Mouse (Mus musculus) lung, embryonic 14.5 days (tissue): ENCODE measurements around the gene Gm20518. TPM values are rescaled to one million over a fixed set of nuclear protein-coding genes. Genes with fewer than 3 reads are reported as not detected.
A peak's percentile ranks its signal among the peaks of the same experiment; 100 is the strongest.

Experiments
- ATAC-seq: fragments of 200-750 bp; cut with Nextera tagmentation; 2 replicates; pipeline ENCODE4 v1.8.0; 2017; ENCODE audit warnings: mild to moderate bottlenecking, moderate TSS enrichment, moderate library complexity; ENCODE audit not compliant: insufficient read depth
- DNase-seq: peaks from one replicate; pipeline ENCODE4 v3.0.0-alpha.2; 2015
- H3K27ac ChIP-seq: fragments of 300-500 bp; sonication (generic); 2 replicates; pipeline ENCODE4 v1.5.1; 2014; ENCODE audit warnings: low read depth, mild to moderate bottlenecking, moderate library complexity
- H3K27me3 ChIP-seq: fragments of 300-500 bp; sonication (generic); 2 replicates; pipeline ENCODE4 v1.6.1; 2014; ENCODE audit warnings: low read length, control low read depth; ENCODE audit not compliant: insufficient read depth
- H3K36me3 ChIP-seq: fragments of 300-500 bp; sonication (generic); 2 replicates; pipeline ENCODE4 v1.6.1; 2014; ENCODE audit warnings: control low read depth; ENCODE audit not compliant: insufficient read depth
- H3K4me1 ChIP-seq: fragments of 300-500 bp; sonication (generic); 2 replicates; pipeline ENCODE4 v1.6.1; 2014; ENCODE audit warnings: antibody characterized with exemption, control low read depth; ENCODE audit not compliant: insufficient read depth
- H3K4me2 ChIP-seq: fragments of 300-500 bp; sonication (generic); 2 replicates; pipeline ENCODE4 v1.6.1; 2014; ENCODE audit warnings: mild to moderate bottlenecking
- H3K4me3 ChIP-seq: fragments of 300-500 bp; sonication (generic); 2 replicates; pipeline ENCODE4 v1.5.1; 2014; ENCODE audit warnings: low read depth, low read length
- H3K9ac ChIP-seq: fragments of 300-500 bp; sonication (generic); 2 replicates; pipeline ENCODE4 v1.6.1; 2014
- H3K9me3 ChIP-seq: fragments of 300-500 bp; sonication (generic); 2 replicates; pipeline ENCODE4 v1.6.1; 2016; ENCODE audit warnings: low read depth, low read length, control low read depth
- CTCF ChIP-seq: IDR thresholded peaks from 2 replicates; pipeline ENCODE4 v1.5.1; 2016; ENCODE audit warnings: antibody characterized with exemption, low read depth
- WGBS: fragments of 180-500 bp; shearing (Covaris S2); extraction: QIAGEN DNeasy Blood & Tissue Kit; methylation state at CpG from one replicate; pipeline ENCODE4 v1.1.7; 2014; 5-methylcytosine and 5-hydroxymethylcytosine counted together
- polyA plus RNA-seq: library from polyadenylated mRNA; unstranded; fragments of >200 nt; fragmentation: Nextera tagmentation; extraction: Ambion mirVana; gene quantifications from 2 replicates; pipeline ENCODE4 v1.2.1, GENCODE M21; 2014

Gm20518 gene
- polyA plus RNA-seq, 1 experiment from 2014 or later: 0.29 TPM

DNA sequence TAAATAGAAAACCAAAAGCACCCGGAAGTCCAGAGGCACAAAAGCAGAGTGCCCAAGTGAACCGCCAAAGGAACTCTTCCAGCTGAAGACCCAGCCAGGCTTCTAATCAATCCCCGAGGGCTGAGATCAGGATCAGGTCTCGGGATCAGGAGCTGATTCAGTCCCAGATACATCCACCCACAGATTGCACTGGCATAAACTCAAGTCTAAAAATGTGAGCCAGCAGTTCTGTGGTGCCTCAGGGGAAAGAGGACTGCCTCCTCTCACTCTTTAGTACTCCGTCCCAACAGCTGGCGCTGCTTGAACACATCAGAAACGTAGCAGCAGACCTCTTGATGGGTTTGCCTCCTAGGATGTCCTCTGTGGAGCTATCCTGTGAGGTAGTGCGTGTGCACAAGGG is 74.9 kb downstream of the Gm20518 start:
- peaks cover 10% of the 10 kb centered on the region; the same call in 1 of the 2 replicates for H3K27me3 ChIP-seq
- no peak overlapping the region for H3K27ac ChIP-seq
- H3K4me3 ChIP-seq: no peak overlapping the region
- H3K4me2 ChIP-seq: no peak overlapping the region
- no peaks in the 10 kb centered on the region for H3K36me3 ChIP-seq
- WGBS: 84% methylated on average over 8 of the region's 8 CpGs
- TF ChIP-seq CTCF: no peak
- no peaks in the 10 kb centered on the region for H3K4me1 ChIP-seq
- ATAC-seq (no peak), DNase-seq (no peak)
- H3K9ac ChIP-seq: no peak overlapping the region
- no peaks in the 10 kb centered on the region for H3K9me3 ChIP-seq

DNA sequence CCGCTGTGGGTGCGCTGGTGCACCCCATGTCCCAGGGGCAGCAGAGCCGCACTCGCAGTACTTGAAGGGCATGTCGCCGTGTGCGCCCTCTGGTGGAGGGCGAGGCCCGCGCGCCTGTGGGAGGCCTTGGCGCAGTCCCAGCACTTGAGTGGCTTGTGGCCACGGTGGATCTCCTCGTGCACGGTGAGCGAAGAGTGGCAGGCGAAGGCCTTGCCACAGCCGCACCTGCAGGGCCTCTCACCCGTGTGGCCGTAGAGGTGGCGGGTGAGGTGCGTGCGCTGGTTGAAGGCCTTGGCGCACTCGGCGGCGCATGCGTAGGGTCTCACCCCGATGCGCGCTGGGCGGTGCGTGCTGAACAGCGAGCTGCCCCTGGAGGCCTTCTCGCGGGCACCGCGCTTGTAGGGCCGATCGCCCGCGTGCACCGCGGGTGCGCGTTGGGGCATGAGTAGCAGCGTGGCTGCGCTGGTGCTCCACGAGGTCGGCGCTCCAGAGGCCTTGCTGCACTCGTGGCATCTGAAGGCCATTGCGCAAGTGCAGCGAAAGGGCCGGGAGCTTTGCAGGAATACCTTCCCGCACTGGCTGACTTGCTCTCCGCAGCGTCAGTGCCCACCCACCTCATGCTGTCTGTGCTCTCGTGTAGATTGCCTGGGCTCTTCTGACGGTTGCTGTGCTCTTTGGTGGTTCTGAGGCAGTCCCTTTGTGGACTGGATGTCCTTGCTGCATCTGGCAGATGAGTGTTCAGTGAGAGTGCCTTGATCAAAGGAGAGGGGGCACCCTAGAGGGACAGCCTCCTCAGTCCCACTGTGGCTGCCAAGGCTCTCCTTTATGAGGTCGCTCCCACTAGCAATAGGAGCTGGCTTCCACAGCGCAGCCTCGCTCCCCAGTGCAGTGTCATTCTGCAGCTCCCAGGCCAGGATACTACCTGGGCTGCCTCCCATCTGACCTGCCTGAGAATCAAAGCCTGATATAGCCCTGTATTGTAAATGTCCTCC is 75.8 kb downstream of the Gm20518 start:
- peak; percentile 87 for DNase-seq
- H3K9ac ChIP-seq: peak overlapping the region; percentile 52
- TF ChIP-seq CTCF: peak; percentile 99
- ATAC-seq: peak; percentile 85
- H3K4me2 ChIP-seq: peak overlapping the region; percentile 87
- 2% methylated on average over 62 of the region's 63 CpGs for WGBS
- no peaks in the 10 kb centered on the region for H3K9me3 ChIP-seq
- no peak overlapping the region for H3K27ac ChIP-seq
- no peaks in the 10 kb centered on the region for H3K4me1 ChIP-seq
- H3K4me3 ChIP-seq: peak overlapping the region; percentile 44
- H3K36me3 ChIP-seq: no peaks in the 10 kb centered on the region
- peaks cover 10% of the 10 kb centered on the region; the same call in 1 of the 2 replicates for H3K27me3 ChIP-seq

DNA sequence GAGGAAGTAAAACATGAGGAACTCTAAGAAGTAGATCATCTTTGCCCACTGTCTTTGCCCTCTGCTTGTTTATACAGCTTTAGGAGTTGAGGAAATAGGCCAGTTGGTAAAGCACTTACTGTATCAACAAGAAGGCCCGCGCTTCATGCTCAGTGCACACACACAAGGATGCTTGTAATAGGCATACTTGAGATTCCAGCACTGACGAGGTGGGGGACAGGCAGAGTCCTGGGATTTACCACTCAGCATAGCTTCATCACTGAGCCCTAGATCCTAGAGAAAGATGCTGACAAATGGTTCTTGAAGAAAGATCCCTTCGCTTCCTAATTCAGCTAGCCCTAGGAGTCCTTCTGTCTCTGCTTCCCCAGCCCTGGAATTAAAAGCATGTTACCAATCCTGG is 78.3 kb downstream of the Gm20518 start:
- Histone ChIP-seq H3K9me3 (no peaks in the 10 kb centered on the region), H3K4me2 (no peak overlapping the region), H3K36me3 (peaks cover 6% of the 10 kb centered on the region), H3K9ac (no peak overlapping the region), H3K27me3 (peaks cover 6% of the 10 kb centered on the region; the same call in 1 of the 2 replicates), H3K4me1 (peaks cover 16% of the 10 kb centered on the region), H3K27ac (no peak overlapping the region), H3K4me3 (no peak overlapping the region)
- WGBS: 45% methylated on average over 4 of the region's 4 CpGs
- TF ChIP-seq CTCF: no peak
- no peak for ATAC-seq
- no peak for DNase-seq

DNA sequence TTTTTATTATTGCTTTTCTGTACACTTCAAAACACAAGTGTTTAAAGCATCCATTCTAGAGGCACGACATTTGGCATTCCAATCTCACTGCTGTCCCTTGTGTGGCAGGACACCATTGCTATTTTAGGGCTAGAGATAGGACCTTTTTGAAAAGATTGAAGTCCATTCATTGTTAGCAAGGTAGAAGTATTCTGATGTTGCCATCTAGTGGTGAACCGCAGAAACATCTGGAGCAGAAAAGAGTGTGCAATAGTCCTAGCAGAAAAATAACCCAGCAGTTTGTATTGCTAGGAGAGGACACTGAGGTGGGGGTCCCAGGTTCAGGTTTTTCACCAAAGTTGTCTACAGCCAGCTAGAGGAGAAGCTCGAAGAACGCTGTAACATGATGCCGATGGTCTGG is 79.4 kb downstream of the Gm20518 start:
- Histone ChIP-seq H3K4me2 (no peak overlapping the region), H3K9ac (no peak overlapping the region), H3K27ac (no peak overlapping the region), H3K4me1 (peaks cover 25% of the 10 kb centered on the region), H3K4me3 (no peak overlapping the region), H3K27me3 (peaks cover 6% of the 10 kb centered on the region; the same call in 1 of the 2 replicates), H3K9me3 (no peaks in the 10 kb centered on the region), H3K36me3 (peaks cover 16% of the 10 kb centered on the region)
- ATAC-seq (no peak), DNase-seq (peak; percentile 87)
- 4% methylated on average over 5 of the region's 5 CpGs for WGBS
- TF ChIP-seq CTCF: peak; percentile 84

DNA sequence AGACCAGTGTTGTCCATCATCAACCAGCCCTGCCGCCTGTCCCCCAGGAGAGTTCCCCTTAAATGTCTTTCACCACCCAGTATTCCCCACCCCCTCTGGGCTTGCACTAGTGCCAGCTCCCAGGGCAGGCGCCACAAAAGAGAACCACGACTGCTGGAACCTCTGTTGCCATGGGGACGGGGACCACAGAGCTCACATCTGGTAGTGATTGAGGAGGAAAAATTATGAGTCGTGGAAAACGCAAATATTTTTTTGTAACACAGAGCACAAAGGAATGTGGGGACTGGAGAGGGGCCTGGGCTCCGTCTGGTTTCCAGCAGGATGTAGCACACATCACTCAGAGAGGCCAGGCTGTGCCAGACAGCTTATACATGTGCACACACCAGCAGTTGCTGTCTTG is 81.8 kb downstream of the Gm20518 start:
- peaks cover 32% of the 10 kb centered on the region for H3K36me3 ChIP-seq
- H3K9me3 ChIP-seq: no peaks in the 10 kb centered on the region
- TF ChIP-seq CTCF: no peak
- DNase-seq: peak; percentile 90
- H3K27me3 ChIP-seq: peaks cover 23% of the 10 kb centered on the region
- peaks cover 37% of the 10 kb centered on the region for H3K4me1 ChIP-seq
- H3K27ac ChIP-seq: peak overlapping the region; percentile 88
- no peak overlapping the region for H3K4me3 ChIP-seq
- 8% methylated on average over 7 of the region's 7 CpGs for WGBS
- no peak overlapping the region for H3K9ac ChIP-seq
- peak; percentile 83 for ATAC-seq
- peak overlapping the region; percentile 21; the same call in 1 of the 2 replicates for H3K4me2 ChIP-seq

DNA sequence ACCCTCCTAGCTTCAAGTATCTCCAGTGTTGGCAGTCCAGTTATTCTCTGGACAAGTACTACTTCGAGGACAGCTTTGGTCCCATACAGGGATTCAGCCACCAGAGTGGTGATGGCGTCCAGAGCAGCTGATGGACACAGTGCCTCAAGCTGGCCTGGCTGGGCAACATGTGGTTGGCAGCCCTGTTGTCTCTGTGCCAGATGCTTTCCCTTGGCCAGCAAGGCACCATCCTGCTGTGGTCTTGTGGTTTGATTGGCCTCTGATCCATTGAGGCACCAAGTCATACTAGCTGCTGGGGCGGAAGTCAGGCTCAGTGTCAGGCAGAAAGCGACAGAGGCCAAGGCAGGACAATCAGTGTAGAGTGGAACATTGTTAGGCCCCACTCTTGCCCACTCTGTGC is 82.3 kb downstream of the Gm20518 start:
- H3K27me3 ChIP-seq: peaks cover 29% of the 10 kb centered on the region
- H3K9me3 ChIP-seq: no peaks in the 10 kb centered on the region
- peak overlapping the region; percentile 21; the same call in 1 of the 2 replicates for H3K4me2 ChIP-seq
- ATAC-seq (no peak), DNase-seq (no peak)
- H3K4me3 ChIP-seq: no peak overlapping the region
- H3K27ac ChIP-seq: peak overlapping the region; percentile 88
- TF ChIP-seq CTCF: no peak
- no peak overlapping the region for H3K9ac ChIP-seq
- WGBS: 72% methylated on average over 4 of the region's 4 CpGs
- H3K4me1 ChIP-seq: peaks cover 43% of the 10 kb centered on the region
- H3K36me3 ChIP-seq: peaks cover 37% of the 10 kb centered on the region
